Mouse (Mus musculus) adrenal gland, adult (tissue): ENCODE measurements around the gene Ttc21a.
A peak's percentile ranks its signal among the peaks of the same experiment; 100 is the strongest.

Experiments
- DNase-seq, 2 experiments: peaks; one replicate each; pipeline ENCODE4 v3.0.0; 2022 to 2023; ENCODE audit warnings: low spot score in 1 of 2; ENCODE audit not compliant: inconsistent age in 2 of 2

Ttc21a gene

DNA sequence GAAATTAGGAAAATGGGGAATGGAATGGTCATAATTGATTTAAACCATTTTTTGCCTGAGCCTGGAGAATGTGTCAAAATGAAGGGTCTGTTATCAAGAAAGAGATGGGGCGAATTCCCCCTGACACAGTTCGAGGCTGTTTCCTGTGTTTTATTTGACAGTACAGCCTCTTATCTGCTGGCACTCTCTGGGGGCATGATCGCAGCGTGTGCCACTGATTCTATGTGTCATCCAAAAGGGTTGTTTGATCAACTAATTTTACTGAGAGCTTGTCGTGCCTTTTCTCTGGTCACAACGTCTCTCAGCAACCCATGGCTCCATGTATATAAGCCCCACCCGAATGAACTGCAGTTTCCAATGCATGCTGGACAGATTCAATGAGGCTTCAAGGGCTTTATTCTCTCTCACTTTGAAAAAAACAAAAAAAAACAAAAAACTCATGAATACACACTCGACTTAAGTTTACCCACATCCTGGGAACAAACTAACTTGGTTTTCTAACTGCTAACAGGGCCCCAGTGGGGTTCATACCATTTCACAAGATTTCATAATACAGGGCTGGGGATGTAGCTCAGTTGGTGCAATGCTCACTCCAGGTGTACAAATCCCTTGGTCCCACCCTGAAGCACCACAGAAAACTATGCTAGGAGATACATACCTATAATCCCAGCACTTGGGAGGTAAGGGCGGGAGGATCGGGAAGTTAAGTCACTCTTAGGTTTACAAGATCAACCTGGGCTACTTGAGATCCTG lies 55.9 kb downstream of the Ttc21a start:
- DNase-seq, result no peak

GRCm38 (mm10) chr9:119994207-119994606 lies 56.8 kb downstream of the Ttc21a start:
- DNase-seq, result no peak

GRCm38 (mm10) chr9:119996080-119996479 lies 58.7 kb downstream of the Ttc21a start:
- no peak for DNase-seq

DNA sequence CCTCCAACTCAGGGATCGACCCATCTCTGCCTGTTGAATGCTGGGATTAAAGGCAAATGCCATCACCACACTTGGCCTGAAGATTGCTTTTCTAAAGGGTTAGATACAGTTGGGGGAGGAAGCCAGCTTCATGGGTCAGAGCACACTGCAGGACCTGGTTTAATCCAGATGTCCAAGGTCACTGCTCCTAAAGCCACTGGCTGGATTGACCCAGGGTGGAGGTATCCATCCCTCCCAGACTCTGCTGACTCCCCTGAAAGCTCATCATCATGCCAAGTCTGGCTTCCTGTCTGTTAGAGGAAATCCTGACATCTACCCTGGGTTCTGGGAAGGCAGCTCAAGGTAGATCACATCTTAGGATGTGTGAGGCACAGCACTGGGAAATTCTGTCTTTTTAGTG lies 61.4 kb downstream of the Ttc21a start:
- no peak for DNase-seq

DNA sequence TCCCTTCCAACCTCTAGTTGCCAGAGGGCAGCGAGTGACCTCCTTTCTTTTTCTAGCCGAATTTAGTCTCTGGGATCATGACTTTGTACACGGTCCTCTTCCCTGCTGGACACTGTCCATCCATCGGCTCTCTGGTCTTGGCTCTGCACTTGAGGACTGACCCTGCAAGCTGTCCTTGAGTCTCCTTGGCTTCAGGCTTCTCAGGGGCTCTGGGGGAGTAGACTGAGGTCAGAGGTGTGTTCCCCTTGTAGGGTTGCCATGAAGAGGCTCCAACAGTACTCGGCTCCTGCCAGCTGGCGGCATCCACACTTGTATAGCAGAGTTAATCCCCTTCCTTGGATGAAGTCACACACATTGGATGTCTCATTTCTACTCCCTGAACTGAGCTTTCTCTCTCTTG lies 62.2 kb downstream of the Ttc21a start:
- peak in 1 of 2 experiments; percentile 48 for DNase-seq

- DNase-seq, result peak in 1 of 2 experiments; percentile 44
Observed at GRCm38 (mm10) chr9:120000761-120001160, 63.4 kb downstream of the Ttc21a start.

DNA sequence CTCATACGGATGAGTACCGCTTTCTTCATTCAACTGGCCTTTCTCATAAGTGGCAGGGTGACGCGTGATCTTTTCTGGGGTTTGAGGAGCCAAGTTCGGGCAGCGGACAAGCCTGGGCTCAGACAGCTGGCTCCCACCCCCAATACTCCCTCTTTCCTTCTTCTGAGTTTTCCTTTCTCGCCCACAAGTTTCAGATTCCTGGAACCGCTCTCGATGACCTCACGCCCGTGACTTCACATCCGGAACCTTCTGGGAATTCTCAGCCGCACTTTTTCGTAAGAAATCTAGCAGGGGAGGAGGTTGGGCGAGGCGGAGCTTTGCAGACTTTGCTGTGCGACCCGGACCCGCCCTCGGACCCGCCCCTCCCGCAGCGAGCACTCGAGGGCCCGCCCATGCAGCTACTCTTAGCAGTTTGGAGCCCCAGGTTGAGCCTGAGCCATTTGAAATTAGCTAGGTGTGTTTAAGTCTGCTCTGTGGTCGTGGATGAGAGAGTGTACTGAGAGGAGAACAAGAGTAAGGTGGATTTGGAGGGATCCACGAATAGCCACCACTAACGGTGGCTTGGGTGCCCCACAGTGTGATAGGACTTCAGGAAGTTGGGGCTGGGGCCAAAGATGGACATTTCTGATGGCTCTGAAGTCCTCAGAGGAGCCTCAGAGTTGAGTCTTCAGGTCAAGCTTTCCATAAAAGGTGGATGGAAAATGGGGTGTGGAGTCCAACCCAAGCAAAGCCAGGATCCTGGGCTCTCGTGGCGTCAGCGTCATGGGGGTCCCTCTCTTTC lies 64.7 kb downstream of the Ttc21a start:
- peak; percentile 91 to 98 for DNase-seq

GRCm38 (mm10) chr9:120002893-120003292 lies 65.5 kb downstream of the Ttc21a start:
- DNase-seq, result peak in 1 of 2 experiments; percentile 35

DNA sequence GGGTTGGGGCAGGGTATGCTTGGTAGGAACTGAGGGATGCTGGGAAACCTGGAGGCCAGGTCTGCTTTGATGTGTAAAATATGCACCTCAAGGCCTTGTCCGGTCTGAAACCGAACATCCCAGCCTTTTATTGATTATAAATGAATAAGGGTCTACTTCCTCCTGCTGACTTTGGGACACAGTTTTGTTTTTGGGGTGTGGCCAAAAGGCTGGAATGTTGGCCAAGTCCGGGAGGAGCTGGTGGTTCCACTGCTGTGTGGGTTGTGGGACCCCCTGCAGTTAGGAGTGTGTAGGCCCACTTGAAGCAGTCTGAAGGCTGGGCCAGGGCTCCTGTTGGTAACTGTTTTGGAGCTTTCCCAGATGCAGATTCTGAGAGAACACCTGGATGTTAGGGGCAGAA lies 68.5 kb downstream of the Ttc21a start:
- no peak for DNase-seq

- no peak for DNase-seq
Observed at GRCm38 (mm10) chr9:120007833-120008232, 70.4 kb downstream of the Ttc21a start.

GRCm38 (mm10) chr9:120009226-120009841 lies 71.9 kb downstream of the Ttc21a start:
- DNase-seq, result peak in 1 of 2 experiments; percentile 43

DNA sequence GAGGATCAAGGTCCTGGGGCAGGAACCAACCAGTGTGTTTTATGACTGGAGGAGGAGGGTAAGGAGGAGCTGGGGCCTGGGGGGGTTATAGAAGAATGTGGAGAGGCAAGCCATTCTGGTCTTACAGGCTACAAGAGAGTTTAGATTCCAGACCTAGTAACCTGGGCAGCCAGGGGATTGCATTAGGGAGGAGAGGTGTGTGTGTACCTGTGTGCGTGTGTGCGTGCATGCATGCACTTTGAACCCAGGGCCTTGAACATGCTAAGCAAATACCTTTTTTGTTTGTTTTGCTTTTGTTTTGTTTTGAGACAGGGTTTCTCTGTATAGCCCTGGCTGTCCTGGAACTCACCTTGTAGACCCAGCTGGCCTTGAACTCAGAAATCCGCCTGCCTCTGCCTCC lies 72.5 kb downstream of the Ttc21a start:
- peak in 1 of 2 experiments; percentile 7 for DNase-seq

DNA sequence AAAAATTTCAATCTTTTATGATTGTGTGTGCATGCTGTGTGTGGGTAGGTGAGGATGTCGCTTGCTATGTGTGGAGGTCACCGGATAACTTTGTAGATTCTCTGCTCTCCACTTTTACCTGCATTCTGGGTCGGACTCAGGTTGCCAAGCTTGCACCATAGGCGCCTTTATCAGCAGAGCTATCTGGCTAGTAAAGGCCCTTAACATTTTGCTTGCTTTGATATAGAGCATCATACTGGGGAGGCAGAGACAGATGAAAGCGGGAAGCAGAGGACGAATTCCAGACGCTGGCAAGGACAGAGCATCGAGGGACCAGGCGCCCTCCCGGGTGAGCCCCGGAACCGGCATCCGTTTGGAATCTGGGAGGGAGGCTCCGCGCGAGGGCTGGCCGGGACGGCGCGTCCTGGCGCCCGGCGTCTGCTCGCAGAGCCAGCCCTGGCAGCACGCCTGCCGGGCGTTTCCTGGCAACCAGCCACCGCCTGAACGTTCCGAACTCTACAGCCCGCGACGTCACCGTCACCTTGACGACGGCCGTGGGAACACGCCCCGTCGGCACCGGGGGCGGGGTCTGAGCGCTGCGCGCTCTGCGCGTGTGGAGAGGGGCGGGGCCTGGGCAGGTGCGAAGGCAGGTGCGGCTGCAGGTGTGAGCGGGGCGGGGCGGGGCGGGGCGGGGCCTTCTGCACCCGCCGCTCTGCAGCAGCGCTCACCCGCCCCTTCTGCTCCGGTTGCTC lies 73.5 kb downstream of the Ttc21a start:
- peak; percentile 99 for DNase-seq

DNA sequence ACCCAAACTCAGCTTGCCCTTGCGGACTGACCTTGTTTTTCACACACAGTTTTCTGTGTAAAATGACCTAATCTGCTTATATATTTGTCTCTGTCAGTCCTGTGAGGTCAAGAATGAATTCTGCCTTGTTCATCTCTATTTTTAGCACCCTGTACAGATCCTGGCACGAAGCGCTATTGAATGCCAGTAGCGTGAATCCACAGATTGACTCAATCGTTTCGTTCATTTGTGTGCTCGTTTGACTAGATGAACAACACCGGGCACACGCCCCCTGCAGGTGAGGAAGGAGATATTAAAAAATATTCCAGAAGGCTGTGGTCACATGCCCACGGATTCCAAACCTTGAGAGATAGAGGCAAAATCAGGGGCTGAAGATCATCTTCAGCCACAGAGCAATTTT lies 74.1 kb downstream of the Ttc21a start:
- peak; percentile 87 to 94 for DNase-seq

GRCm38 (mm10) chr9:120012161-120012560 lies 74.8 kb downstream of the Ttc21a start:
- peak; percentile 31 to 66 for DNase-seq

GRCm38 (mm10) chr9:120012781-120013180 lies 75.4 kb downstream of the Ttc21a start:
- DNase-seq, result peak; percentile 69 to 87

- peak in 1 of 2 experiments; percentile 47 for DNase-seq
Observed at GRCm38 (mm10) chr9:120013251-120013820, 75.9 kb downstream of the Ttc21a start.

DNA sequence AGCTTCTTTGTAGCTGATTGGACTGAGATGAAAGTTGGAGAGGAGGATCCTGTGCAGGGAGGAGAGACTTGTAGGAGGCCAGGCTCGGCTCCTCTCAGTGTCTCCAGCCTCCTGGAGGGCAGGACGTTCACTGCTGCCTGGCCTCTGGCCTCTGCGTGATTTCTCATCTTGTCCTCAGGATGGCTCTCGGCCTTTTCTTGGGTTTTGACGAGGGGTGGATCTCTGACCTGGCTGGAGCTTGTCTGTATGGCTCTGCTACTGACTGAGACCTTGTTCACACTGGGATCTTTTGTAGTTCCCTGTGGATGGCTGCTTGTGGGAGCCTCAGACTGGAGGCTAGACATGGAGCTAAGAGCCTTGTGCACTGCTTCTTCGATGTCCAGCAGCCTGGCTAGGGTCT lies 77.4 kb downstream of the Ttc21a start:
- peak in 1 of 2 experiments; percentile 54 for DNase-seq

GRCm38 (mm10) chr9:120016956-120017355 lies 79.5 kb downstream of the Ttc21a start:
- peak in 1 of 2 experiments; percentile 74 for DNase-seq
